ENCODE assay signal across 13 mouse cellular contexts in genomic region chr3:56698941-56699340, GRCm38 (mm10).
DNase-seq lines count a peak whose midpoint lies in the region; ATAC-seq and TF ChIP-seq lines count a peak whose summit lies in the region.
"Had no signal": no experiment of that assay in that cellular context is flagged by ENCODE, and none has a peak within 500 bp of the region (broad histone marks: within the 10 kb centered on the region; RNA-seq: fewer than 3 reads in every experiment).

No protein-coding gene starts in this region.

- H3K27me3 ChIP-seq in forebrain, postnatal 0 days (ENCODE audit: insufficient read depth, low read length) = no peaks in the 10 kb centered on the region
- H3K27me3 ChIP-seq in midbrain, embryonic 11.5 days (ENCODE audit: control insufficient read depth, insufficient read depth, low read length) = no peaks in the 10 kb centered on the region
- H3K27me3 ChIP-seq in neural tube, embryonic 15.5 days (replicated peaks) = no peaks in the 10 kb centered on the region
- H3K27me3 ChIP-seq: liver, embryonic 15.5 days had no signal

- H3K4me3 ChIP-seq in forebrain, postnatal 0 days (ENCODE audit: low read depth, low read length) = no peak overlapping the region
- no peak overlapping the region for H3K4me3 ChIP-seq in midbrain, embryonic 11.5 days (ENCODE audit: low read depth, low read length)
- H3K4me3 ChIP-seq in neural tube, embryonic 15.5 days (replicated peaks) = no peak overlapping the region
- H3K4me3 ChIP-seq: erythroblast, embryonic 14.5 days; gastrocnemius, adult 2 months; heart, embryonic 10.5 days; liver, embryonic 15.5 days had no signal

- H3K4me2 ChIP-seq in forebrain, postnatal 0 days (ENCODE audit: low read depth) = no peak overlapping the region
- H3K4me2 ChIP-seq in midbrain, embryonic 11.5 days = no peak overlapping the region
- H3K4me2 ChIP-seq in neural tube, embryonic 15.5 days = no peak overlapping the region
- H3K4me2 ChIP-seq: liver, embryonic 15.5 days had no signal

- no peak for TF ChIP-seq CTCF in forebrain, postnatal 0 days (IDR thresholded peaks at IDR 0.05; ENCODE audit: low read depth)

- peaks cover 8% of the 10 kb centered on the region; the same call in 1 of the 2 replicates for H3K4me1 ChIP-seq in forebrain, postnatal 0 days (ENCODE audit: insufficient read depth)
- peaks cover 14% of the 10 kb centered on the region for H3K4me1 ChIP-seq in midbrain, embryonic 11.5 days (ENCODE audit: control insufficient read depth, insufficient read depth, low read length)
- peaks cover 21% of the 10 kb centered on the region for H3K4me1 ChIP-seq in neural tube, embryonic 15.5 days
- H3K4me1 ChIP-seq: heart, embryonic 10.5 days; liver, embryonic 15.5 days had no signal

- peak overlapping the region; percentile 69 for H3K27ac ChIP-seq in forebrain, postnatal 0 days (ENCODE audit: low read depth, low read length)
- H3K27ac ChIP-seq in midbrain, embryonic 11.5 days (ENCODE audit: low read depth, low read length) = peak overlapping the region; percentile 73
- peak overlapping the region; percentile 82 for H3K27ac ChIP-seq in neural tube, embryonic 15.5 days (replicated peaks)
- H3K27ac ChIP-seq: gastrocnemius, adult 2 months; heart, embryonic 10.5 days; liver, embryonic 15.5 days had no signal

- no peaks in the 10 kb centered on the region for H3K36me3 ChIP-seq in forebrain, postnatal 0 days (ENCODE audit: insufficient read depth)
- no peaks in the 10 kb centered on the region for H3K36me3 ChIP-seq in midbrain, embryonic 11.5 days (ENCODE audit: control insufficient read depth, insufficient read depth, low read length)
- H3K36me3 ChIP-seq in neural tube, embryonic 15.5 days = no peaks in the 10 kb centered on the region
- H3K36me3 ChIP-seq: heart, embryonic 10.5 days; liver, embryonic 15.5 days had no signal

- no peaks in the 10 kb centered on the region for H3K9me3 ChIP-seq in forebrain, postnatal 0 days (ENCODE audit: low read length)
- no peaks in the 10 kb centered on the region for H3K9me3 ChIP-seq in midbrain, embryonic 11.5 days (ENCODE audit: control insufficient read depth, low read length)
- H3K9me3 ChIP-seq in neural tube, embryonic 15.5 days (replicated peaks) = no peaks in the 10 kb centered on the region
- H3K9me3 ChIP-seq: heart, embryonic 10.5 days; liver, embryonic 15.5 days had no signal

- DNase-seq in retina, embryonic 14.5 days (ENCODE audit: low spot score) = peak; percentile 5
- DNase-seq in retina, postnatal 1 day = no peak
- no peak for DNase-seq in forebrain, postnatal 0 days
- DNase-seq in midbrain, embryonic 11.5 days (ENCODE audit: low spot score, missing footprints) = no peak
- no peak for DNase-seq in cerebellum, adult 9-10 months
- DNase-seq in cerebellum, postnatal 14 days = no peak
- DNase-seq in liver = no peak
- DNase-seq: gastrocnemius, adult 2 months; thymus, postnatal 25 days had no signal

- no peak overlapping the region for H3K9ac ChIP-seq in forebrain, postnatal 0 days
- H3K9ac ChIP-seq in midbrain, embryonic 11.5 days (ENCODE audit: low read length) = no peak overlapping the region
- no peak overlapping the region for H3K9ac ChIP-seq in neural tube, embryonic 15.5 days (replicated peaks)
- H3K9ac ChIP-seq: liver, embryonic 15.5 days had no signal

- no peak for ATAC-seq in forebrain, postnatal 0 days
- peak; percentile 41 for ATAC-seq in midbrain, embryonic 11.5 days (ENCODE audit: low FRiP score)
- ATAC-seq in neural tube, embryonic 15.5 days (ENCODE audit: low FRiP score) = peak; percentile 42; the same call in 1 of the 2 replicates
